In genomic region chr11:67579136-67579535, GRCm38 (mm10) we compare ENCODE assay signal across 17 mouse cellular contexts.
DNase-seq lines count a peak whose midpoint lies in the region; ATAC-seq and TF ChIP-seq lines count a peak whose summit lies in the region.
"Had no signal": no experiment of that assay in that cellular context is flagged by ENCODE, and none has a peak within 500 bp of the region (broad histone marks: within the 10 kb centered on the region; RNA-seq: fewer than 3 reads in every experiment).

No protein-coding gene starts in this region.

- DNase-seq in liver, adult 2 months (ENCODE audit: extremely low read depth, low read depth, low spot score) = peak; percentile 24
- DNase-seq in liver = no peak
- DNase-seq in kidney, postnatal 14 days = peak; percentile 56
- no peak for DNase-seq in right cerebral cortex, postnatal 4 days
- DNase-seq: adrenal gland, postnatal 14 days; cerebellum, adult 9-11 months; embryo, embryonic 11 days; gastrocnemius, postnatal 36 days; heart, postnatal 4 days had no signal

- no peaks in the 10 kb centered on the region for H3K27me3 ChIP-seq in liver, adult 2 months (ENCODE audit: control insufficient read depth, insufficient read depth, low read length)
- no peaks in the 10 kb centered on the region for H3K27me3 ChIP-seq in small intestine, adult 2 months (ENCODE audit: control insufficient read depth, insufficient read depth, low read length)
- H3K27me3 ChIP-seq in forebrain, embryonic 16.5 days (replicated peaks; ENCODE audit: control insufficient read depth, insufficient read depth, low read length) = no peaks in the 10 kb centered on the region
- H3K27me3 ChIP-seq: forebrain, embryonic 13.5 days; heart, embryonic 13.5 days; lung, embryonic 15.5 days; midbrain, embryonic 12.5 days had no signal

- no peak overlapping the region for H3K9ac ChIP-seq in liver, adult 2 months (ENCODE audit: low read depth, low read length)
- no peak overlapping the region for H3K9ac ChIP-seq in forebrain, embryonic 16.5 days (replicated peaks; ENCODE audit: low read depth, low read length)
- H3K9ac ChIP-seq: forebrain, embryonic 13.5 days; heart, embryonic 13.5 days; lung, embryonic 15.5 days; midbrain, embryonic 12.5 days had no signal

- H3K9me3 ChIP-seq in forebrain, embryonic 16.5 days (ENCODE audit: control insufficient read depth, low read length) = no peaks in the 10 kb centered on the region
- H3K9me3 ChIP-seq: forebrain, embryonic 13.5 days; heart, embryonic 13.5 days; lung, embryonic 15.5 days; midbrain, embryonic 12.5 days had no signal

- TF ChIP-seq POLR2A in liver, adult 2 months (IDR thresholded peaks at IDR 0.05; ENCODE audit: extremely low read depth, insufficient read depth, low read length) = no peak
- no peak for TF ChIP-seq POLR2A in small intestine, adult 2 months (IDR thresholded peaks at IDR 0.05; ENCODE audit: low read depth, low read length)

- no peak for TF ChIP-seq CTCF in liver, adult 2 months (IDR thresholded peaks at IDR 0.05; ENCODE audit: low read depth, low read length)
- TF ChIP-seq CTCF in small intestine, adult 2 months (IDR thresholded peaks at IDR 0.05; ENCODE audit: extremely low read depth, insufficient read length, insufficient replicate concordance, low read depth, low read length) = no peak

- H3K4me2 ChIP-seq in forebrain, embryonic 16.5 days (ENCODE audit: low read length) = no peak overlapping the region
- H3K4me2 ChIP-seq: forebrain, embryonic 13.5 days; heart, embryonic 13.5 days; lung, embryonic 15.5 days; midbrain, embryonic 12.5 days had no signal

- peak; percentile 31 for ATAC-seq in common myeloid progenitor, adult 5-6 weeks (replicated peaks; ENCODE audit: low read depth, poor library complexity, severe bottlenecking)
- ATAC-seq in forebrain, embryonic 16.5 days = no peak
- ATAC-seq: forebrain, embryonic 13.5 days had no signal

- 76% methylated on average over 9 of the region's 9 CpGs for WGBS in liver, adult 2 months
- 71% methylated on average over 9 of the region's 9 CpGs for WGBS in small intestine, adult 2 months
- WGBS in forebrain, embryonic 16.5 days = 86% methylated on average over 9 of the region's 9 CpGs

- H3K36me3 ChIP-seq in liver, adult 2 months (ENCODE audit: control insufficient read depth, insufficient read depth, low read length) = no peaks in the 10 kb centered on the region
- no peaks in the 10 kb centered on the region for H3K36me3 ChIP-seq in small intestine, adult 2 months (ENCODE audit: control insufficient read depth, insufficient read depth, low read length)
- no peaks in the 10 kb centered on the region for H3K36me3 ChIP-seq in forebrain, embryonic 16.5 days (ENCODE audit: control insufficient read depth, insufficient read depth)
- H3K36me3 ChIP-seq: G1E; heart, embryonic 13.5 days; lung, embryonic 15.5 days; midbrain, embryonic 12.5 days had no signal

- no peak overlapping the region for H3K4me3 ChIP-seq in liver, adult 2 months (ENCODE audit: insufficient read depth, low read depth, low read length)
- H3K4me3 ChIP-seq in small intestine, adult 2 months (ENCODE audit: low read depth, low read length) = no peak overlapping the region
- no peak overlapping the region for H3K4me3 ChIP-seq in forebrain, embryonic 16.5 days (replicated peaks; ENCODE audit: low read length)
- H3K4me3 ChIP-seq: forebrain, embryonic 13.5 days; heart, embryonic 13.5 days; lung, embryonic 15.5 days; midbrain, embryonic 12.5 days had no signal

- no peaks in the 10 kb centered on the region for H3K79me2 ChIP-seq in liver, adult 2 months (ENCODE audit: control insufficient read depth, insufficient read depth, low read length)

- H3K4me1 ChIP-seq in liver, adult 2 months (ENCODE audit: control insufficient read depth, insufficient read depth, low read length) = no peaks in the 10 kb centered on the region
- H3K4me1 ChIP-seq in small intestine, adult 2 months (ENCODE audit: control insufficient read depth, insufficient read depth, insufficient read length, low read length) = peaks cover 2% of the 10 kb centered on the region; the same call in 1 of the 2 replicates
- H3K4me1 ChIP-seq in forebrain, embryonic 16.5 days (replicated peaks; ENCODE audit: control insufficient read depth, insufficient read depth, low read length) = no peaks in the 10 kb centered on the region
- H3K4me1 ChIP-seq: forebrain, embryonic 13.5 days; midbrain, embryonic 12.5 days had no signal

- no peak overlapping the region for H3K27ac ChIP-seq in liver, adult 2 months (replicated peaks; ENCODE audit: insufficient read depth, low read depth, low read length)
- H3K27ac ChIP-seq in small intestine, adult 2 months (ENCODE audit: insufficient read depth, low read depth, low read length) = peak overlapping the region; percentile 34; the same call in 1 of the 2 replicates
- no peak overlapping the region for H3K27ac ChIP-seq in forebrain, embryonic 16.5 days (ENCODE audit: low read length)
- H3K27ac ChIP-seq: forebrain, embryonic 13.5 days; heart, embryonic 13.5 days; lung, embryonic 15.5 days; midbrain, embryonic 12.5 days had no signal

Comparison
In these comparisons a context has a peak if more than half of its experiments do, and no peak if none do; other contexts are left out.
1. DNase-seq: peak in liver, adult 2 months (single experiment) and kidney, postnatal 14 days (single experiment); none in liver (single experiment) and right cerebral cortex, postnatal 4 days (single experiment).